Mouse (Mus musculus) intestine, postnatal 0 days (tissue): ENCODE measurements around the gene Nectin4. TPM values are rescaled to one million over a fixed set of nuclear protein-coding genes. Genes with fewer than 3 reads are reported as not detected.
"Not testable (repeated sequence)": the region's sequence is repeated elsewhere in the genome, so short reads cannot be mapped to it uniquely, and the experiment has no call there.

ENCODE experiments used
- ATAC-seq: fragments of 200-750 bp; cut with Nextera tagmentation; 2 replicates; pipeline ENCODE4 v1.8.0; 2017; ENCODE audit warnings: mild to moderate bottlenecking, moderate TSS enrichment, moderate library complexity
- H3K27ac ChIP-seq: fragments of 300-500 bp; sonication (generic); 2 replicates; pipeline ENCODE4 v1.5.1; 2014; ENCODE audit warnings: mild to moderate bottlenecking, low read depth, low read length, moderate library complexity
- H3K27me3 ChIP-seq: fragments of 300-500 bp; sonication (generic); replicated peaks from 2 replicates; pipeline ENCODE4 v1.6.1; 2014; ENCODE audit warnings: low read length, mixed read lengths; ENCODE audit not compliant: control insufficient read depth, insufficient read depth
- H3K36me3 ChIP-seq: fragments of 300-500 bp; sonication (generic); 2 replicates; pipeline ENCODE4 v1.6.1; 2014; ENCODE audit warnings: mild to moderate bottlenecking, moderate library complexity; ENCODE audit not compliant: control insufficient read depth, insufficient read depth
- H3K4me1 ChIP-seq: fragments of 300-500 bp; sonication (generic); replicated peaks from 2 replicates; pipeline ENCODE4 v1.6.1; 2014; ENCODE audit warnings: antibody characterized with exemption, low read length, mixed read lengths; ENCODE audit not compliant: control insufficient read depth, insufficient read depth
- H3K4me2 ChIP-seq: fragments of 300-500 bp; sonication (generic); replicated peaks from 2 replicates; pipeline ENCODE4 v1.6.1; 2014; ENCODE audit warnings: low read depth, mild to moderate bottlenecking, moderate library complexity
- H3K4me3 ChIP-seq: fragments of 300-500 bp; sonication (generic); 2 replicates; pipeline ENCODE4 v1.5.1; 2014; ENCODE audit warnings: low read depth, low read length
- H3K9ac ChIP-seq: fragments of 300-500 bp; sonication (generic); 2 replicates; pipeline ENCODE4 v1.6.1; 2014; ENCODE audit warnings: mild to moderate bottlenecking, low read depth, low read length
- H3K9me3 ChIP-seq: fragments of 300-500 bp; sonication (generic); 2 replicates; pipeline ENCODE4 v1.6.1; 2016; ENCODE audit warnings: mixed run types; ENCODE audit not compliant: control insufficient read depth
- CTCF ChIP-seq: sonication (generic); IDR thresholded peaks from 2 replicates; pipeline ENCODE4 v1.5.1; 2016; ENCODE audit warnings: low read depth, mild to moderate bottlenecking, control low read depth, antibody characterized with exemption, moderate library complexity
- WGBS: fragments of 180-500 bp; shearing (Covaris S2); extraction: QIAGEN DNeasy Blood & Tissue Kit; methylation state at CpG from one replicate; pipeline ENCODE4 v1.1.7; 2014; 5-methylcytosine and 5-hydroxymethylcytosine counted together
- polyA plus RNA-seq: library from polyadenylated mRNA; unstranded; fragments of >200 nt; fragmentation: Nextera tagmentation; extraction: Ambion mirVana; gene quantifications from 2 replicates; pipeline ENCODE4 v1.2.1, GENCODE M21; 2015

Nectin4 gene
- polyA plus RNA-seq, result 0.38 and 0.48 TPM in 2 replicates

- H3K4me1 ChIP-seq, result no peaks in the 10 kb centered on the region
- ATAC-seq, result peak; percentile 72
- H3K4me2 ChIP-seq, result peak within 1 kb of the TSS; percentile 55
- H3K4me3 ChIP-seq, result no peak within 1 kb of the TSS
- H3K9ac ChIP-seq, result no peak within 1 kb of the TSS
- H3K36me3 ChIP-seq, result no peaks in the 10 kb centered on the region
- no peaks in the 10 kb centered on the region for H3K27me3 ChIP-seq
- WGBS, result 22% methylated on average over 19 of the region's 20 CpGs
- no peak for TF ChIP-seq CTCF
- H3K9me3 ChIP-seq, result no peaks in the 10 kb centered on the region
- H3K27ac ChIP-seq, result no peak within 1 kb of the TSS
Observed at GRCm38 (mm10) chr1:171369845-171370556, at the start of gene Nectin4. Gene Nectin4, plus strand, starts transcription at chr1:171370099.

- Histone ChIP-seq H3K9me3 (no peaks in the 10 kb centered on the region), H3K4me1 (no peaks in the 10 kb centered on the region), H3K27ac (no peak overlapping the region), H3K36me3 (no peaks in the 10 kb centered on the region), H3K4me3 (no peak overlapping the region), H3K9ac (no peak overlapping the region), H3K27me3 (no peaks in the 10 kb centered on the region), H3K4me2 (peak overlapping the region; percentile 18)
- no peak for ATAC-seq
- WGBS, result 24% methylated on average over 5 of the region's 5 CpGs
- no peak for TF ChIP-seq CTCF
Observed at GRCm38 (mm10) chr1:171320151-171320550, 49.7 kb upstream of the Nectin4 start.

DNA sequence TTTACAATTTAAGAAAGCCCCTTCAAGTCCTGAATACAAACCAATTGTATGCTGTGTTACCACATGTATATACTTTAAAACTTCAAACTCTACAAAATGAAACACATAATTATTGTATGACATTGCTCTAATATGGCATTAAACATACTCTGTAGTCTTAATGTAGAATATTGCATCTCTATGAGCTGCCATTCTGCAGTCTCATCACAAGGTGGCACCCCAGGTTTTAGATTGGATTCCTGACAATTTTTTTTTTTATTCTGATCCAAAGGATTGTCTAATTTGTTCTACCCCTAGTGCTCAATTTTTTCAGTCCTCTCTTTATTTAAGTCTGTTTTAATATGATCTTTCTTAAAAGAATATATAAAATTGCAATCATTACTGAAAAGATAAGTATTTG lies 48.5 kb upstream of the Nectin4 start:
- Histone ChIP-seq H3K27ac (no peak overlapping the region), H3K36me3 (no peaks in the 10 kb centered on the region), H3K4me3 (no peak overlapping the region), H3K9ac (no peak overlapping the region), H3K27me3 (no peaks in the 10 kb centered on the region), H3K9me3 (no peaks in the 10 kb centered on the region), H3K4me1 (no peaks in the 10 kb centered on the region), H3K4me2 (no peak overlapping the region)
- no peak for ATAC-seq
- TF ChIP-seq CTCF, result peak; percentile 77

- peak; percentile 44 for ATAC-seq
Observed at GRCm38 (mm10) chr1:171322012-171322411, 47.9 kb upstream of the Nectin4 start.

GRCm38 (mm10) chr1:171325571-171325970 lies 44.3 kb upstream of the Nectin4 start:
- 0 out of 2 replicates have a peak, but pooled peaks cover 5% of the 10 kb centered on the region for H3K4me1 ChIP-seq
- no peak overlapping the region for H3K4me2 ChIP-seq
- no peak for TF ChIP-seq CTCF
- no peaks in the 10 kb centered on the region for H3K36me3 ChIP-seq
- H3K9me3 ChIP-seq, result no peaks in the 10 kb centered on the region
- H3K27ac ChIP-seq, result no peak overlapping the region
- no peak overlapping the region for H3K9ac ChIP-seq
- H3K4me3 ChIP-seq, result no peak overlapping the region
- 63% methylated on average over 2 of the region's 2 CpGs for WGBS
- H3K27me3 ChIP-seq, result no peaks in the 10 kb centered on the region
- ATAC-seq, result no peak

More at GRCm38 (mm10) chr1:171322012-171322411, 47.9 kb upstream of the Nectin4 start:
- Histone ChIP-seq H3K4me2 (no peak overlapping the region), H3K9ac (no peak overlapping the region), H3K36me3 (no peaks in the 10 kb centered on the region), H3K27me3 (no peaks in the 10 kb centered on the region), H3K27ac (no peak overlapping the region), H3K4me3 (no peak overlapping the region), H3K9me3 (no peaks in the 10 kb centered on the region), H3K4me1 (no peaks in the 10 kb centered on the region)
- no peak for TF ChIP-seq CTCF
- WGBS, result 75% methylated on average over 1 of the region's 1 CpGs

DNA sequence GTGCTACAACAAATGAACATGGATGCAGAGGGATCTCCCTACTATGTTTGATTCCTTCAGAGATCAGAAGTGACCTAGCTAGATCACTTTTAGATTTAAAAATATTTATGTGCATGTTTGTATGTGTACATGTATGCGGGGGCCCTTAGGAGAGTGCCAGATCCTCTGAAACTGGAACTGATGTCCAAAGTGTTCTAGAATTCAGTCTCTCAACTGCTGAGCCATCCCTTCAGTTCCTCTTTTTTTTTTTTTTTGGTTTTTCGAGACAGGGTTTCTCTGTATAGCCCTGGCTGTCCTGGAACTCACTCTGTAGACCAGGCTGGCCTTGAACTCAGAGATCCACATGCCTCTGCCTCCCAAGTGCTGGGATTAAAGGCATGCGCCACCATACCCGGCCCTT lies 43.3 kb upstream of the Nectin4 start:
- not testable (repeated sequence) for H3K4me2 ChIP-seq, H3K4me1 ChIP-seq, H3K9me3 ChIP-seq, H3K36me3 ChIP-seq, H3K4me3 ChIP-seq, ATAC-seq, H3K27me3 ChIP-seq, H3K27ac ChIP-seq, H3K9ac ChIP-seq
- WGBS, result 89% methylated on average over 4 of the region's 4 CpGs
